Mouse (Mus musculus) heart, postnatal 0 days (tissue): ENCODE results near the gene Nsf. TPM values are rescaled to one million over a fixed set of nuclear protein-coding genes. Genes with fewer than 3 reads are reported as not detected.

Source experiments
- ATAC-seq: fragments of 200-750 bp; cut with Nextera tagmentation; 2 replicates; pipeline ENCODE4 v1.8.0; 2017; ENCODE audit warnings: low read depth, moderate number of reproducible peaks, moderate library complexity; ENCODE audit not compliant: insufficient read depth
- DNase-seq: peaks from one replicate; pipeline ENCODE4 v3.0.0-alpha.2; 2016; ENCODE audit warnings: low spot score
- H3K27ac ChIP-seq: fragments of 300-500 bp; sonication (generic); 2 replicates; pipeline ENCODE4 v1.5.1; 2014; ENCODE audit warnings: low read depth, mild to moderate bottlenecking
- H3K27me3 ChIP-seq: fragments of 300-500 bp; sonication (generic); 2 replicates; pipeline ENCODE4 v1.6.1; 2014; ENCODE audit warnings: low read length, mixed read lengths; ENCODE audit not compliant: control insufficient read depth, insufficient read depth
- H3K36me3 ChIP-seq: fragments of 300-500 bp; sonication (generic); replicated peaks from 2 replicates; pipeline ENCODE4 v1.6.1; 2014; ENCODE audit warnings: low read length, mixed read lengths; ENCODE audit not compliant: control insufficient read depth, insufficient read depth
- H3K4me1 ChIP-seq: fragments of 300-500 bp; sonication (generic); 2 replicates; pipeline ENCODE4 v1.6.1; 2014; ENCODE audit warnings: antibody characterized with exemption; ENCODE audit not compliant: control insufficient read depth, insufficient read depth
- H3K4me2 ChIP-seq: fragments of 300-500 bp; sonication (generic); 2 replicates; pipeline ENCODE4 v1.6.1; 2014; ENCODE audit warnings: low read depth, mild to moderate bottlenecking, low read length, moderate library complexity
- H3K4me3 ChIP-seq: fragments of 300-500 bp; sonication (generic); 2 replicates; pipeline ENCODE4 v1.5.1; 2014; ENCODE audit warnings: low read depth, low read length
- H3K9ac ChIP-seq: fragments of 300-500 bp; sonication (generic); replicated peaks from 2 replicates; pipeline ENCODE4 v1.6.1; 2014; ENCODE audit warnings: low read depth, low read length, mixed read lengths
- H3K9me3 ChIP-seq: fragments of 300-500 bp; sonication (generic); replicated peaks from 2 replicates; pipeline ENCODE4 v1.6.1; 2016; ENCODE audit warnings: low read length; ENCODE audit not compliant: control insufficient read depth
- CTCF ChIP-seq: IDR thresholded peaks from 2 replicates; pipeline ENCODE4 v1.5.1; 2016; ENCODE audit warnings: antibody characterized with exemption, control low read depth, low read depth
- EP300 ChIP-seq: IDR thresholded peaks from 2 replicates; pipeline ENCODE4 v1.6.1; 2016; ENCODE audit warnings: antibody characterized with exemption, low read depth
- WGBS: fragments of 180-500 bp; shearing (Covaris S2); extraction: QIAGEN DNeasy Blood & Tissue Kit; methylation state at CpG from one replicate; pipeline ENCODE4 v1.1.7; 2014; 5-methylcytosine and 5-hydroxymethylcytosine counted together
- polyA plus RNA-seq: library from polyadenylated mRNA; unstranded; fragments of >200 nt; fragmentation: Nextera tagmentation; extraction: Ambion mirVana; gene quantifications from 2 replicates; pipeline ENCODE4 v1.2.1, GENCODE M21; 2015
- total RNA-seq: library from RNA; depleted of rRNA; stranded (reverse); fragments of >200 nt; gene quantifications from 2 replicates; pipeline ENCODE4 v1.2.3, GENCODE M21; 2014; ENCODE audit warnings: low replicate concordance

Nsf gene
- total and polyA plus RNA-seq, 2 experiments from 2014 or later: 24.9 to 25.2 TPM

DNA sequence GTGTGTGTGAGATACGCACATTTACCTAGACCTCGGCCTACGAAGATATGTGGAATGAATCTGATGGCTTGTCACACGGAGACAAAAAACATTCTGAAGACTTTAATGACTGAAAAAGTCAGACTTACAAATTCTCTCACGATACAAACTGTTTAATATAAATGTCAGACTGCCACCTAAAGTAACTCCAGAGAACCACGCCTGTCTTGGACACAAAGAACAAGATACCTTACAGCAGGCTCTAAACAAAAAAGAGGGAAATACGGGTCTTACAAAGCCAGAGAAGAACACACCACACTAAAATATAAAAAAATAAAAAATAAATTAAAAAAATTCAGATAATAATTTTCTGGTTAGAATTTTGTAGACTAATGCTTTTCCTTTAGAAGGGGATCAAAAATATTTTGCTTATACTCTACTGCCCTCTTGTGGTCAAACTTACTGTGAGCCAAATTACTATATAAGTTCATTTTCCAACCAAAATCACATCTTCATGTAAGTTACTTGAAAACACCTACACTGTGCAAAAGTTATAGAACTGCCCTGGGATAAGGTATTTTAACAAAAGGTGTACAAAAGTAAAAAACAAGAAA, 42.8 kb downstream of the Nsf start:
- Histone ChIP-seq H3K4me2 (no peak overlapping the region), H3K9me3 (no peaks in the 10 kb centered on the region), H3K9ac (no peak overlapping the region), H3K4me3 (no peak overlapping the region), H3K27me3 (no peaks in the 10 kb centered on the region), H3K27ac (no peak overlapping the region), H3K36me3 (peaks cover 73% of the 10 kb centered on the region), H3K4me1 (no peaks in the 10 kb centered on the region)
- ATAC-seq: no peak
- no peak for TF ChIP-seq EP300
- TF ChIP-seq CTCF: peak; percentile 59
- WGBS: 64% methylated on average over 7 of the region's 7 CpGs
- DNase-seq: peak; percentile 54

- no peak for TF ChIP-seq CTCF
- TF ChIP-seq EP300: no peak
- Histone ChIP-seq H3K36me3 (peaks cover 68% of the 10 kb centered on the region), H3K9ac (no peak overlapping the region), H3K27ac (no peak overlapping the region), H3K4me3 (no peak overlapping the region), H3K27me3 (no peaks in the 10 kb centered on the region), H3K4me2 (no peak overlapping the region), H3K9me3 (no peaks in the 10 kb centered on the region), H3K4me1 (no peaks in the 10 kb centered on the region)
- DNase-seq (no peak), ATAC-seq (no peak)
- 92% methylated on average over 11 of the region's 11 CpGs for WGBS
These were observed 43.3 kb downstream of the Nsf start for GRCm38 (mm10) chr11:103910531-103910930.

GRCm38 (mm10) chr11:103909809-103910208, 44.0 kb downstream of the Nsf start:
- H3K36me3 ChIP-seq: peaks cover 61% of the 10 kb centered on the region
- no peak for DNase-seq
- WGBS: 83% methylated on average over 11 of the region's 11 CpGs
- no peak overlapping the region for H3K4me2 ChIP-seq
- H3K27ac ChIP-seq: no peak overlapping the region
- H3K9ac ChIP-seq: no peak overlapping the region
- H3K4me3 ChIP-seq: no peak overlapping the region
- TF ChIP-seq EP300 (no peak), CTCF (no peak)
- H3K9me3 ChIP-seq: no peaks in the 10 kb centered on the region
- no peaks in the 10 kb centered on the region for H3K27me3 ChIP-seq
- no peak for ATAC-seq
- no peaks in the 10 kb centered on the region for H3K4me1 ChIP-seq

GRCm38 (mm10) chr11:103909396-103909795, 44.5 kb downstream of the Nsf start:
- peaks cover 58% of the 10 kb centered on the region for H3K36me3 ChIP-seq
- H3K27ac ChIP-seq: no peak overlapping the region
- H3K9me3 ChIP-seq: no peaks in the 10 kb centered on the region
- H3K4me3 ChIP-seq: no peak overlapping the region
- H3K27me3 ChIP-seq: no peaks in the 10 kb centered on the region
- no peak for TF ChIP-seq CTCF
- no peak for TF ChIP-seq EP300
- no peaks in the 10 kb centered on the region for H3K4me1 ChIP-seq
- 87% methylated on average over 12 of the region's 12 CpGs for WGBS
- H3K4me2 ChIP-seq: no peak overlapping the region
- H3K9ac ChIP-seq: no peak overlapping the region
- DNase-seq (no peak), ATAC-seq (no peak)

GRCm38 (mm10) chr11:103906051-103906719, 47.7 kb downstream of the Nsf start:
- no peak for DNase-seq
- H3K4me1 ChIP-seq: peaks cover under 1% of the 10 kb centered on the region; the same call in 1 of the 2 replicates
- H3K9me3 ChIP-seq: no peaks in the 10 kb centered on the region
- H3K27ac ChIP-seq: no peak overlapping the region
- WGBS: 72% methylated on average over 7 of the region's 7 CpGs
- H3K9ac ChIP-seq: no peak overlapping the region
- ATAC-seq: no peak
- no peaks in the 10 kb centered on the region for H3K27me3 ChIP-seq
- TF ChIP-seq EP300 (no peak), CTCF (no peak)
- H3K4me2 ChIP-seq: no peak overlapping the region
- no peak overlapping the region for H3K4me3 ChIP-seq
- peaks cover 37% of the 10 kb centered on the region; the same call in 1 of the 2 replicates for H3K36me3 ChIP-seq

GRCm38 (mm10) chr11:103905506-103905905, 48.4 kb downstream of the Nsf start:
- TF ChIP-seq CTCF: no peak
- no peak for TF ChIP-seq EP300
- DNase-seq (no peak), ATAC-seq (no peak)
- Histone ChIP-seq H3K36me3 (peaks cover 34% of the 10 kb centered on the region; the same call in 1 of the 2 replicates), H3K9ac (no peak overlapping the region), H3K9me3 (no peaks in the 10 kb centered on the region), H3K27me3 (no peaks in the 10 kb centered on the region), H3K4me1 (peaks cover 6% of the 10 kb centered on the region; the same call in 1 of the 2 replicates), H3K4me2 (no peak overlapping the region), H3K4me3 (no peak overlapping the region), H3K27ac (no peak overlapping the region)
- WGBS: 79% methylated on average over 9 of the region's 9 CpGs
